Mouse (Mus musculus): ENCODE measurements around the gene Dcaf6. TPM values are rescaled to one million over a fixed set of nuclear protein-coding genes. Genes with fewer than 3 reads are reported as not detected.
A peak's percentile ranks its signal among the peaks of the same experiment; 100 is the strongest.

The Dcaf6 gene
- polyA plus RNA-seq, 1 experiment = 73.1 TPM

GRCm38 (mm10) chr1:165438289-165439021, 21.8 kb downstream of the Dcaf6 start:
- H3K4me1 ChIP-seq (ENCODE audit: control insufficient read depth, insufficient read depth, low read length) = no peaks in the 10 kb centered on the region
- no peak overlapping the region for H3K27ac ChIP-seq (ENCODE audit: insufficient read depth, low read length)
- TF ChIP-seq CTCF (IDR thresholded peaks at IDR 0.05; ENCODE audit: extremely low read depth, insufficient read depth, low read length) (no peak), POLR2A (IDR thresholded peaks at IDR 0.05; ENCODE audit: extremely low read depth, insufficient read depth, low read length) (no peak)
- no peak overlapping the region for H3K4me3 ChIP-seq (ENCODE audit: insufficient read depth, low read length)

- Histone ChIP-seq H3K27ac (ENCODE audit: insufficient read depth, low read length) (no peak overlapping the region), H3K4me3 (ENCODE audit: insufficient read depth, low read length) (no peak overlapping the region), H3K4me1 (ENCODE audit: control insufficient read depth, insufficient read depth, low read length) (no peaks in the 10 kb centered on the region)
- TF ChIP-seq POLR2A (IDR thresholded peaks at IDR 0.05; ENCODE audit: extremely low read depth, insufficient read depth, low read length) (no peak), CTCF (IDR thresholded peaks at IDR 0.05; ENCODE audit: extremely low read depth, insufficient read depth, low read length) (no peak)
Observed at GRCm38 (mm10) chr1:165432883-165433282, 27.4 kb downstream of the Dcaf6 start.

GRCm38 (mm10) chr1:165426254-165426653, 34.0 kb downstream of the Dcaf6 start:
- H3K4me1 ChIP-seq (ENCODE audit: control insufficient read depth, insufficient read depth, low read length) = no peaks in the 10 kb centered on the region
- H3K27ac ChIP-seq (ENCODE audit: insufficient read depth, low read length) = no peak overlapping the region
- TF ChIP-seq CTCF (IDR thresholded peaks at IDR 0.05; ENCODE audit: extremely low read depth, insufficient read depth, low read length) (no peak), POLR2A (IDR thresholded peaks at IDR 0.05; ENCODE audit: extremely low read depth, insufficient read depth, low read length) (no peak)
- no peak overlapping the region for H3K4me3 ChIP-seq (ENCODE audit: insufficient read depth, low read length)

GRCm38 (mm10) chr1:165421357-165421915, 38.8 kb downstream of the Dcaf6 start:
- H3K4me3 ChIP-seq (ENCODE audit: insufficient read depth, low read length) = no peak overlapping the region
- no peak overlapping the region for H3K27ac ChIP-seq (ENCODE audit: insufficient read depth, low read length)
- TF ChIP-seq POLR2A (IDR thresholded peaks at IDR 0.05; ENCODE audit: extremely low read depth, insufficient read depth, low read length) = no peak
- no peaks in the 10 kb centered on the region for H3K4me1 ChIP-seq (ENCODE audit: control insufficient read depth, insufficient read depth, low read length)

DNA sequence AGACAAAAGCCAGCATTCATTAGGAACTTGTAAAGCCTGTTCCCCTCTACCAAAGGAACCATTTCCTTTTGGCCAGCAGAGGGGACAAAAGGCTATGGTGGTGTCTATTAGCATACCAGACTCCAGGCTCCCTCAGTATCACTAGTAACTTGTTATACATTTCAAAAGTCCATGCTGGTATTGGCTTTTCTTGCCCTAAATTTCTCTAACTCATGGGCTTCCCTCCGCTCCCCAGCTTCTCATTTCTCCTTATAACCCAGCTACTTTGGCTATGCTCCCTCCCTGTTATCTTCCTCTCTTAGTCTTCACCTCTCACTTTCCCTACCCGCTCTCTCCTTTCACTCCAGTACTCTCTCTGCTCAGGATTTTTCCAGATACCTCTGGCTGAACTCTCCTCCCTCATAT, 63.9 kb downstream of the Dcaf6 start:
- no peak for TF ChIP-seq CTCF (IDR thresholded peaks at IDR 0.05; ENCODE audit: extremely low read depth, insufficient read depth, low read length)
- TF ChIP-seq POLR2A (IDR thresholded peaks at IDR 0.05; ENCODE audit: extremely low read depth, insufficient read depth, low read length) = no peak
- Histone ChIP-seq H3K27ac (ENCODE audit: insufficient read depth, low read length) (no peak overlapping the region), H3K4me3 (ENCODE audit: insufficient read depth, low read length) (no peak overlapping the region)

GRCm38 (mm10) chr1:165395940-165396339, 64.3 kb downstream of the Dcaf6 start:
- Histone ChIP-seq H3K4me1 (ENCODE audit: control insufficient read depth, insufficient read depth, low read length) (no peaks in the 10 kb centered on the region), H3K4me3 (ENCODE audit: insufficient read depth, low read length) (no peak overlapping the region), H3K27ac (ENCODE audit: insufficient read depth, low read length) (no peak overlapping the region)
- no peak for TF ChIP-seq POLR2A (IDR thresholded peaks at IDR 0.05; ENCODE audit: extremely low read depth, insufficient read depth, low read length)
- no peak for TF ChIP-seq CTCF (IDR thresholded peaks at IDR 0.05; ENCODE audit: extremely low read depth, insufficient read depth, low read length)

More for the DNA sequence above, 63.9 kb downstream of the Dcaf6 start:
- no peaks in the 10 kb centered on the region for H3K4me1 ChIP-seq (ENCODE audit: control insufficient read depth, insufficient read depth, low read length)

GRCm38 (mm10) chr1:165394836-165395235, 65.4 kb downstream of the Dcaf6 start:
- Histone ChIP-seq H3K4me1 (ENCODE audit: control insufficient read depth, insufficient read depth, low read length) (no peaks in the 10 kb centered on the region), H3K27ac (ENCODE audit: insufficient read depth, low read length) (no peak overlapping the region), H3K4me3 (ENCODE audit: insufficient read depth, low read length) (no peak overlapping the region)
- TF ChIP-seq CTCF (IDR thresholded peaks at IDR 0.05; ENCODE audit: extremely low read depth, insufficient read depth, low read length) (no peak), POLR2A (IDR thresholded peaks at IDR 0.05; ENCODE audit: extremely low read depth, insufficient read depth, low read length) (no peak)

DNA sequence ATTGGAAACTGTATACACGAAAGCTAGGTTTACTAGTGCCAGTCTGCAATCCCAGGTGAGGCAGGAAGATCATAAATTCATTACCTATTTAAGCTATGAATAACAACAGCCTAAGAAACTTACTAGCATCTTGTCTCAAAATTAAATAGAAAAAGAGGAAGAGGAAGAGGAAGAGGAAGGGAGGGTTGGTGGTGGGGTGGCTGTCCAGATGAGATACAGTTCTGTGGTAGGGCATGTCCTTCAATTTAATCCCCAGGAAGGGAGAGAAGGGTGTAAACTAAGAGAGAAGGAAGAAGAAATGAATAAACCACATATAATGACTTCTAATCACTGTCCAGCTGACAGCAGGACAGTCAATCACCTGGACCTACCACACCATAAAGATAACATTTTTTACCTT, 67.2 kb downstream of the Dcaf6 start:
- no peak overlapping the region for H3K4me3 ChIP-seq (ENCODE audit: insufficient read depth, low read length)
- TF ChIP-seq CTCF (IDR thresholded peaks at IDR 0.05; ENCODE audit: extremely low read depth, insufficient read depth, low read length) = no peak
- TF ChIP-seq POLR2A (IDR thresholded peaks at IDR 0.05; ENCODE audit: extremely low read depth, insufficient read depth, low read length) = no peak
- no peak overlapping the region for H3K27ac ChIP-seq (ENCODE audit: insufficient read depth, low read length)
- H3K4me1 ChIP-seq (ENCODE audit: control insufficient read depth, insufficient read depth, low read length) = no peaks in the 10 kb centered on the region

DNA sequence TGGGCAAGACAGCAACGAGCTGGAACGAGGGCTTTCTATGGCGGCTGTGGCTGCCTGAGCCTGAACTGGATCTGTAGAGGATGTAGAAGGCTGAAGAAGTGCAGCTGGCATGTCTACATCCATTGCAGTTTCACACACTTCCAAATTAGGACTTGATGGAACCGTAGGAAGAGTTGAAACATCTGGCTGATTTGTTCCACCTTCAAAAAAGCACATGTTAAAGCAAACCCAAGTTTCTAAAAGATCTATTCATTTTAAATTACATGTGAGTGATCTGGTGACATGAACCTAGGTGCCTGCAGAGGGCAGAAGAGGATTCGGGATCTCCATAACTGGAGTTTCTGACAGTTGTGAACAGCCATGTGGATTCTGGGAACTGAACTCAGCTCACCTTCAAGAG, 71.6 kb downstream of the Dcaf6 start:
- Histone ChIP-seq H3K27ac (ENCODE audit: insufficient read depth, low read length) (no peak overlapping the region), H3K4me1 (ENCODE audit: control insufficient read depth, insufficient read depth, low read length) (no peaks in the 10 kb centered on the region), H3K4me3 (ENCODE audit: insufficient read depth, low read length) (no peak overlapping the region)
- TF ChIP-seq CTCF (IDR thresholded peaks at IDR 0.05; ENCODE audit: extremely low read depth, insufficient read depth, low read length) = 0 out of 2 replicates have a peak, but pooled peaks have one; percentile 30
- no peak for TF ChIP-seq POLR2A (IDR thresholded peaks at IDR 0.05; ENCODE audit: extremely low read depth, insufficient read depth, low read length)

DNA sequence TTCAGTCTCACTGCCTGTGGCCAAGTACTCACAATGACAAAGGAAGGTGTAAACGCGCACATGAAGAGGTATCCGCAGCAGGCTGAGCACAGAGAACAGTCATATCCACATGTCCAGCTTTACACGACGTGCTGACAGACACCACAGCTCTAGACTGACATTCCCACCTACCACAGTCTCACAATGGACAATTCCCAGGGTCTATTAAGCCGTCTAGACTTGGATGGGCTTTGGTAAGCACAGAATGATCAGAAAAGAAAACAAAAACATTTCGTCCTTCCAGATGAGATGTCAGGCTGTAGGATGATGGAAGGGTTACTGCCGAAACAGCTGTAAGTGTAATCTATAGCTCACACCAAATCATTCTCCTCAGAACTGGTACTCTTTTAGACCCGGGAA, 73.8 kb downstream of the Dcaf6 start:
- Histone ChIP-seq H3K4me1 (ENCODE audit: control insufficient read depth, insufficient read depth, low read length) (no peaks in the 10 kb centered on the region), H3K4me3 (ENCODE audit: insufficient read depth, low read length) (no peak overlapping the region), H3K27ac (ENCODE audit: insufficient read depth, low read length) (no peak overlapping the region)
- TF ChIP-seq POLR2A (IDR thresholded peaks at IDR 0.05; ENCODE audit: extremely low read depth, insufficient read depth, low read length) (no peak), CTCF (IDR thresholded peaks at IDR 0.05; ENCODE audit: extremely low read depth, insufficient read depth, low read length) (no peak)
